Mouse (Mus musculus): ENCODE data around the gene Ergic3.

Gene Ergic3

GRCm38 (mm10) chr2:156065099-156066041, 57.5 kb downstream of the Ergic3 start, which contains the start of gene Spag4:
Gene Spag4 (plus strand): TSS chr2:156065175.
- DNase-seq (ENCODE audit: low read depth, low spot score) = peak; percentile 91

- DNase-seq (ENCODE audit: low read depth, low spot score) = no peak
Observed at GRCm38 (mm10) chr2:156066126-156066525, 58.3 kb downstream of the Ergic3 start.

Measured in A20 (cell line).